Mouse (Mus musculus) limb, embryonic 12.5 days (tissue): ENCODE measurements around the gene Mdk. TPM values are rescaled to one million over a fixed set of nuclear protein-coding genes. Genes with fewer than 3 reads are reported as not detected.

ENCODE experiments used
- ATAC-seq: fragments of 200-750 bp; cut with Nextera tagmentation; 2 replicates; pipeline ENCODE4 v1.8.0; 2017; ENCODE audit warnings: low read depth, moderate TSS enrichment; ENCODE audit not compliant: insufficient number of reproducible peaks, insufficient read depth, low FRiP score, low TSS enrichment
- H3K27ac ChIP-seq: fragments of 300-500 bp; sonication (generic); 2 replicates; pipeline ENCODE4 v1.5.1; 2016; ENCODE audit warnings: mild to moderate bottlenecking, moderate library complexity
- H3K27me3 ChIP-seq: fragments of 300-500 bp; sonication (generic); 2 replicates; pipeline ENCODE4 v1.6.1; 2016; ENCODE audit warnings: mild to moderate bottlenecking, moderate library complexity
- H3K36me3 ChIP-seq: fragments of 300-500 bp; sonication (generic); 2 replicates; pipeline ENCODE4 v1.6.1; 2016; ENCODE audit warnings: mild to moderate bottlenecking, moderate library complexity
- H3K4me1 ChIP-seq: fragments of 300-500 bp; sonication (generic); replicated peaks from 2 replicates; pipeline ENCODE4 v1.6.1; 2016
- H3K4me2 ChIP-seq: fragments of 300-500 bp; sonication (generic); 2 replicates; pipeline ENCODE4 v1.6.1; 2016; ENCODE audit warnings: mild to moderate bottlenecking, moderate library complexity
- H3K4me3 ChIP-seq: fragments of 300-500 bp; sonication (generic); replicated peaks from 2 replicates; pipeline ENCODE4 v1.5.1; 2016; ENCODE audit warnings: mild to moderate bottlenecking
- H3K9ac ChIP-seq: fragments of 300-500 bp; sonication (generic); replicated peaks from 2 replicates; pipeline ENCODE4 v1.6.1; 2016; ENCODE audit warnings: mild to moderate bottlenecking, moderate library complexity
- H3K9me3 ChIP-seq: fragments of 300-500 bp; sonication (generic); 2 replicates; pipeline ENCODE4 v1.6.1; 2016; ENCODE audit warnings: mild to moderate bottlenecking, moderate library complexity
- WGBS: fragments of 180-500 bp; shearing (Covaris S2); methylation state at CpG from one replicate; pipeline ENCODE4 v1.1.7; 2016; 5-methylcytosine and 5-hydroxymethylcytosine counted together
- polyA plus RNA-seq: library from polyadenylated mRNA; unstranded; fragments of >200 nt; fragmentation: Nextera tagmentation; extraction: Ambion mirVana; gene quantifications from 2 replicates; pipeline ENCODE4 v1.2.1, GENCODE M21; 2016

Gene Mdk
- polyA plus RNA-seq, 1 experiment from 2014 or later: 2,291 TPM

GRCm38 (mm10) chr2:91922586-91923414 is 9.3 kb downstream of the Mdk start:
- Histone ChIP-seq H3K27ac (no peak overlapping the region), H3K36me3 (peaks cover 17% of the 10 kb centered on the region), H3K27me3 (peaks cover 62% of the 10 kb centered on the region), H3K4me3 (peak overlapping the region; percentile 60), H3K9me3 (no peaks in the 10 kb centered on the region), H3K4me1 (peaks cover 30% of the 10 kb centered on the region), H3K4me2 (peak overlapping the region; percentile 93), H3K9ac (peak overlapping the region; percentile 42; the same call in 1 of the 2 replicates)
- no peak for ATAC-seq
- 2% methylated on average over 37 of the region's 37 CpGs for WGBS

GRCm38 (mm10) chr2:91921790-91922570 is 10.1 kb downstream of the Mdk start:
- under 1% methylated on average over 64 of the region's 64 CpGs for WGBS
- Histone ChIP-seq H3K27ac (no peak overlapping the region), H3K4me2 (peak overlapping the region; percentile 93), H3K27me3 (peaks cover 62% of the 10 kb centered on the region), H3K4me3 (peak overlapping the region; percentile 60), H3K9ac (peak overlapping the region; percentile 42; the same call in 1 of the 2 replicates), H3K4me1 (peaks cover 29% of the 10 kb centered on the region), H3K36me3 (peaks cover 25% of the 10 kb centered on the region), H3K9me3 (no peaks in the 10 kb centered on the region)
- peak; percentile 27; the same call in 1 of the 2 replicates for ATAC-seq

- ATAC-seq: no peak
- Histone ChIP-seq H3K27ac (no peak overlapping the region), H3K4me3 (peak overlapping the region; percentile 60), H3K9ac (no peak overlapping the region), H3K27me3 (peaks cover 62% of the 10 kb centered on the region), H3K36me3 (peaks cover 32% of the 10 kb centered on the region), H3K9me3 (no peaks in the 10 kb centered on the region), H3K4me2 (peak overlapping the region; percentile 93), H3K4me1 (peaks cover 29% of the 10 kb centered on the region)
- 4% methylated on average over 31 of the region's 31 CpGs for WGBS
Measured at GRCm38 (mm10) chr2:91921181-91921789, 10.8 kb downstream of the Mdk start.

GRCm38 (mm10) chr2:91920130-91920529 is 12.0 kb downstream of the Mdk start:
- WGBS: 69% methylated on average over 4 of the region's 4 CpGs
- no peak overlapping the region for H3K9ac ChIP-seq
- H3K4me1 ChIP-seq: peaks cover 29% of the 10 kb centered on the region
- no peak overlapping the region for H3K4me2 ChIP-seq
- peaks cover 56% of the 10 kb centered on the region for H3K27me3 ChIP-seq
- H3K36me3 ChIP-seq: peaks cover 44% of the 10 kb centered on the region
- ATAC-seq: no peak
- no peaks in the 10 kb centered on the region for H3K9me3 ChIP-seq
- H3K27ac ChIP-seq: no peak overlapping the region
- no peak overlapping the region for H3K4me3 ChIP-seq

GRCm38 (mm10) chr2:91917096-91917495 is 15.0 kb downstream of the Mdk start:
- Histone ChIP-seq H3K36me3 (peaks cover 74% of the 10 kb centered on the region), H3K4me2 (no peak overlapping the region), H3K27ac (no peak overlapping the region), H3K27me3 (peaks cover 25% of the 10 kb centered on the region), H3K4me1 (peaks cover 11% of the 10 kb centered on the region), H3K9ac (no peak overlapping the region), H3K9me3 (no peaks in the 10 kb centered on the region), H3K4me3 (no peak overlapping the region)
- WGBS: 89% methylated on average over 7 of the region's 7 CpGs
- ATAC-seq: no peak

- ATAC-seq: no peak
- H3K4me1 ChIP-seq: peaks cover 4% of the 10 kb centered on the region; the same call in 1 of the 2 replicates
- H3K4me3 ChIP-seq: no peak overlapping the region
- no peak overlapping the region for H3K27ac ChIP-seq
- H3K9me3 ChIP-seq: no peaks in the 10 kb centered on the region
- WGBS: 88% methylated on average over 7 of the region's 7 CpGs
- H3K36me3 ChIP-seq: peaks cover 81% of the 10 kb centered on the region
- no peak overlapping the region for H3K9ac ChIP-seq
- H3K4me2 ChIP-seq: no peak overlapping the region
- peaks cover 19% of the 10 kb centered on the region for H3K27me3 ChIP-seq
Measured at GRCm38 (mm10) chr2:91916346-91916977, 15.6 kb downstream of the Mdk start.

- WGBS: 92% methylated on average over 7 of the region's 7 CpGs
- no peak overlapping the region for H3K4me3 ChIP-seq
- ATAC-seq: no peak
- no peaks in the 10 kb centered on the region for H3K9me3 ChIP-seq
- H3K4me1 ChIP-seq: no peaks in the 10 kb centered on the region
- H3K4me2 ChIP-seq: no peak overlapping the region
- H3K9ac ChIP-seq: no peak overlapping the region
- H3K36me3 ChIP-seq: peaks cover 100% of the 10 kb centered on the region
- no peak overlapping the region for H3K27ac ChIP-seq
- no peaks in the 10 kb centered on the region for H3K27me3 ChIP-seq
Measured at GRCm38 (mm10) chr2:91913328-91914110, 18.6 kb downstream of the Mdk start.

GRCm38 (mm10) chr2:91912616-91913015 is 19.5 kb downstream of the Mdk start:
- H3K4me2 ChIP-seq: no peak overlapping the region
- no peak overlapping the region for H3K9ac ChIP-seq
- H3K36me3 ChIP-seq: peaks cover 96% of the 10 kb centered on the region
- no peaks in the 10 kb centered on the region for H3K4me1 ChIP-seq
- 69% methylated on average over 3 of the region's 3 CpGs for WGBS
- H3K27ac ChIP-seq: no peak overlapping the region
- ATAC-seq: no peak
- no peaks in the 10 kb centered on the region for H3K9me3 ChIP-seq
- H3K27me3 ChIP-seq: no peaks in the 10 kb centered on the region
- H3K4me3 ChIP-seq: no peak overlapping the region

- Histone ChIP-seq H3K4me2 (no peak overlapping the region), H3K9ac (no peak overlapping the region), H3K4me3 (no peak overlapping the region), H3K4me1 (no peaks in the 10 kb centered on the region), H3K9me3 (no peaks in the 10 kb centered on the region), H3K27me3 (no peaks in the 10 kb centered on the region), H3K36me3 (peaks cover 69% of the 10 kb centered on the region), H3K27ac (no peak overlapping the region)
- 95% methylated on average over 2 of the region's 2 CpGs for WGBS
- no peak for ATAC-seq
Measured at GRCm38 (mm10) chr2:91906141-91906540, 26.0 kb downstream of the Mdk start.

- ATAC-seq: no peak
- 78% methylated on average over 5 of the region's 5 CpGs for WGBS
- H3K9ac ChIP-seq: no peak overlapping the region
- H3K4me1 ChIP-seq: no peaks in the 10 kb centered on the region
- no peak overlapping the region for H3K27ac ChIP-seq
- peaks cover 64% of the 10 kb centered on the region for H3K36me3 ChIP-seq
- H3K4me2 ChIP-seq: no peak overlapping the region
- H3K27me3 ChIP-seq: no peaks in the 10 kb centered on the region
- H3K9me3 ChIP-seq: no peaks in the 10 kb centered on the region
- H3K4me3 ChIP-seq: no peak overlapping the region
Measured at GRCm38 (mm10) chr2:91904618-91905307, 27.3 kb downstream of the Mdk start.
